In genomic region chr12:12622712-12623292, GRCm38 (mm10) we compare ENCODE assay signal across 8 mouse cellular contexts.
A peak's percentile ranks its signal among the peaks of the same experiment; 100 is the strongest.
DNase-seq lines count a peak whose midpoint lies in the region; ATAC-seq and TF ChIP-seq lines count a peak whose summit lies in the region.

No protein-coding gene starts in this region.

- no peak overlapping the region for H3K9ac ChIP-seq in hindbrain, embryonic 13.5 days
- no peak overlapping the region for H3K9ac ChIP-seq in lung, postnatal 0 days (replicated peaks; ENCODE audit: low read depth)

- no peak overlapping the region for H3K4me3 ChIP-seq in hindbrain, embryonic 13.5 days
- no peak overlapping the region for H3K4me3 ChIP-seq in lung, postnatal 0 days (ENCODE audit: low read depth, low read length)

- ATAC-seq in Patski = no peak
- peak; percentile 97 for ATAC-seq in frontal cortex, adult (ENCODE audit: low TSS enrichment)
- ATAC-seq in hindbrain, embryonic 13.5 days (ENCODE audit: low FRiP score) = peak; percentile 79
- ATAC-seq in lung, postnatal 0 days = peak; percentile 82

- H3K36me3 ChIP-seq in hindbrain, embryonic 13.5 days = no peaks in the 10 kb centered on the region
- H3K36me3 ChIP-seq in lung, postnatal 0 days (ENCODE audit: insufficient read depth, low read length) = no peaks in the 10 kb centered on the region

- DNase-seq in Patski (ENCODE audit: low read depth, low spot score) = no peak
- peak; percentile 50 for DNase-seq in cerebellum, adult 8-10 months
- DNase-seq in layer of hippocampus, postnatal 10 days (ENCODE audit: low spot score in 2 of 2) = peak; percentile 89 to 90
- DNase-seq in lung, postnatal 0 days (ENCODE audit: low spot score) = peak; percentile 92
- DNase-seq in retina, postnatal 1 day = peak; percentile 95
- DNase-seq in urinary bladder, adult 2 months (ENCODE audit: low spot score) = peak; percentile 23

- no peaks in the 10 kb centered on the region for H3K27me3 ChIP-seq in Patski
- peaks cover 14% of the 10 kb centered on the region; the same call in 1 of the 2 replicates for H3K27me3 ChIP-seq in hindbrain, embryonic 13.5 days
- H3K27me3 ChIP-seq in lung, postnatal 0 days (replicated peaks; ENCODE audit: insufficient read depth, low read length) = no peaks in the 10 kb centered on the region

- WGBS in hindbrain, embryonic 13.5 days = 13% methylated on average over 5 of the region's 5 CpGs
- 15% methylated on average over 5 of the region's 5 CpGs for WGBS in lung, postnatal 0 days

- H3K9me3 ChIP-seq in hindbrain, embryonic 13.5 days = no peaks in the 10 kb centered on the region
- no peaks in the 10 kb centered on the region for H3K9me3 ChIP-seq in lung, postnatal 0 days (ENCODE audit: low read length)

- TF ChIP-seq EP300 in lung, postnatal 0 days (IDR thresholded peaks at IDR 0.05) = no peak

- in situ Hi-C loops in Patski (cut with MboI; ENCODE audit: low pct_unique_long_range_greater_than_20kb) = loop anchor here (25.0 kb wide), 1 partner anchor 186 kb away; no protein-coding TSS in a partner anchor

- H3K4me1 ChIP-seq in hindbrain, embryonic 13.5 days (replicated peaks) = peaks cover 14% of the 10 kb centered on the region; the same call in 1 of the 2 replicates
- H3K4me1 ChIP-seq in lung, postnatal 0 days (ENCODE audit: insufficient read depth, low read depth, low read length) = no peaks in the 10 kb centered on the region

- no peak overlapping the region for H3K27ac ChIP-seq in hindbrain, embryonic 13.5 days
- H3K27ac ChIP-seq in lung, postnatal 0 days (ENCODE audit: low read length) = no peak overlapping the region

- H3K4me2 ChIP-seq in hindbrain, embryonic 13.5 days = no peak overlapping the region
- H3K4me2 ChIP-seq in lung, postnatal 0 days (replicated peaks; ENCODE audit: low read depth, low read length) = no peak overlapping the region

- POLR2A ChIA-PET in Patski (lab: Charles Lee) = no interaction called here

- CTCF ChIA-PET in Patski (lab: Charles Lee) = interaction anchor here (0.7 to 3.1 kb wide), 10 partner anchors 23 to 584 kb away, joined by 3 to 14 read pairs (median 4); partner anchors contain the start of gene Mycn

- peak; percentile 64 for TF ChIP-seq CTCF in Patski (IDR thresholded peaks at IDR 0.05)
- peak; percentile 90 for TF ChIP-seq CTCF in lung, postnatal 0 days (IDR thresholded peaks at IDR 0.05)
